Mouse (Mus musculus) heart, adult 10 weeks (tissue): Measurements from ENCODE around the gene Ccdc159. TPM values are rescaled to one million over a fixed set of nuclear protein-coding genes. Genes with fewer than 3 reads are reported as not detected.

ENCODE experiments used
- polyA plus RNA-seq: library from polyadenylated mRNA; stranded (reverse); fragments of 350-450 nt; fragmentation: Illumina TruSeq; extraction: RNeasy Lipid Tissue Mini Kit (QIAGEN cat#74804); gene quantifications from one replicate; pipeline ENCODE4 v1.2.3, GENCODE M21; 2014; ENCODE audit warnings: low read depth, low replicate concordance

The Ccdc159 gene
- 8.1 TPM for polyA plus RNA-seq

GRCm38 (mm10) chr9:21927208-21927753 lies at the start of gene Ccdc159, which contains the start of gene Tmem205:
Ccdc159 (plus strand) TSS chr9:21927471.
Tmem205 (minus strand) TSS chr9:21927556.

GRCm38 (mm10) chr9:21918035-21918592 lies 9.2 kb upstream of the Ccdc159 start, which contains the start of gene Rab3d:
Rab3d (minus strand) TSS chr9:21918192.

GRCm38 (mm10) chr9:21936692-21937570 lies 9.7 kb downstream of the Ccdc159 start, which contains the start of gene Plppr2:
Plppr2 (plus strand) TSS chr9:21937033.

GRCm38 (mm10) chr9:21955570-21956281 lies 28.5 kb downstream of the Ccdc159 start, which contains the start of gene Swsap1:
Swsap1 (plus strand) TSS chr9:21955755.

GRCm38 (mm10) chr9:21963417-21963816 lies 36.1 kb downstream of the Ccdc159 start, which contains the start of gene Epor:
Epor (minus strand) TSS chr9:21963506.

Other genes with a start within 250 kb of the Ccdc159 start
- 6.5 TPM for gene Ldlr, start 204.0 kb upstream of the Ccdc159 start, polyA plus RNA-seq
- gene Spc24, start 167.2 kb upstream of the Ccdc159 start, polyA plus RNA-seq: 8.4 TPM
- 59.6 TPM for gene Kank2, start 128.7 kb upstream of the Ccdc159 start, polyA plus RNA-seq
- gene Angptl8, start 92.0 kb upstream of the Ccdc159 start, polyA plus RNA-seq: not detected
- 53.0 TPM for gene Dock6, start 74.8 kb upstream of the Ccdc159 start, polyA plus RNA-seq
- gene Rab3d, start 9.3 kb upstream of the Ccdc159 start, polyA plus RNA-seq: 12.5 TPM
- 107 TPM for gene Tmem205, start 85 bp downstream of the Ccdc159 start, polyA plus RNA-seq
- gene Plppr2, start 9.6 kb downstream of the Ccdc159 start, polyA plus RNA-seq: 4.9 TPM
- 9.2 TPM for gene Swsap1, start 28.3 kb downstream of the Ccdc159 start, polyA plus RNA-seq
- gene Epor, start 36.0 kb downstream of the Ccdc159 start, polyA plus RNA-seq: 0.50 TPM
- gene Rgl3, start 62.0 kb downstream of the Ccdc159 start, polyA plus RNA-seq: 9.7 TPM
- not detected for gene Ccdc151, start 75.2 kb downstream of the Ccdc159 start, polyA plus RNA-seq
- gene Prkcsh, start 75.3 kb downstream of the Ccdc159 start, polyA plus RNA-seq: 53.0 TPM
- gene Elavl3, start 124.6 kb downstream of the Ccdc159 start, polyA plus RNA-seq: 0.10 TPM
- gene Gm49318, start 143.8 kb downstream of the Ccdc159 start, polyA plus RNA-seq: not detected
- 5.1 TPM for gene Zfp653, start 143.9 kb downstream of the Ccdc159 start, polyA plus RNA-seq
- 114 TPM for gene Ecsit, start 158.0 kb downstream of the Ccdc159 start, polyA plus RNA-seq
- gene Cnn1, start 171.7 kb downstream of the Ccdc159 start, polyA plus RNA-seq: 14.5 TPM
- 52.4 TPM for gene Elof1, start 189.7 kb downstream of the Ccdc159 start, polyA plus RNA-seq
- gene Acp5, start 208.2 kb downstream of the Ccdc159 start, polyA plus RNA-seq: 4.2 TPM
- 42.0 TPM for gene Pigyl, start 229.4 kb downstream of the Ccdc159 start, polyA plus RNA-seq